Mouse (Mus musculus): Measurements from ENCODE around the gene Ago3.

- TF ChIP-seq CTCF (IDR thresholded peaks at IDR 0.05; ENCODE audit: low read depth, low read length) (no peak), POLR2A (IDR thresholded peaks at IDR 0.05; ENCODE audit: extremely low read depth, insufficient read depth, low read length) (no peak)
Observed at GRCm38 (mm10) chr4:126434094-126434493, 4.7 kb upstream of the Ago3 start.
